8 mouse cellular contexts compared by ENCODE assay signal in the genomic region with DNA sequence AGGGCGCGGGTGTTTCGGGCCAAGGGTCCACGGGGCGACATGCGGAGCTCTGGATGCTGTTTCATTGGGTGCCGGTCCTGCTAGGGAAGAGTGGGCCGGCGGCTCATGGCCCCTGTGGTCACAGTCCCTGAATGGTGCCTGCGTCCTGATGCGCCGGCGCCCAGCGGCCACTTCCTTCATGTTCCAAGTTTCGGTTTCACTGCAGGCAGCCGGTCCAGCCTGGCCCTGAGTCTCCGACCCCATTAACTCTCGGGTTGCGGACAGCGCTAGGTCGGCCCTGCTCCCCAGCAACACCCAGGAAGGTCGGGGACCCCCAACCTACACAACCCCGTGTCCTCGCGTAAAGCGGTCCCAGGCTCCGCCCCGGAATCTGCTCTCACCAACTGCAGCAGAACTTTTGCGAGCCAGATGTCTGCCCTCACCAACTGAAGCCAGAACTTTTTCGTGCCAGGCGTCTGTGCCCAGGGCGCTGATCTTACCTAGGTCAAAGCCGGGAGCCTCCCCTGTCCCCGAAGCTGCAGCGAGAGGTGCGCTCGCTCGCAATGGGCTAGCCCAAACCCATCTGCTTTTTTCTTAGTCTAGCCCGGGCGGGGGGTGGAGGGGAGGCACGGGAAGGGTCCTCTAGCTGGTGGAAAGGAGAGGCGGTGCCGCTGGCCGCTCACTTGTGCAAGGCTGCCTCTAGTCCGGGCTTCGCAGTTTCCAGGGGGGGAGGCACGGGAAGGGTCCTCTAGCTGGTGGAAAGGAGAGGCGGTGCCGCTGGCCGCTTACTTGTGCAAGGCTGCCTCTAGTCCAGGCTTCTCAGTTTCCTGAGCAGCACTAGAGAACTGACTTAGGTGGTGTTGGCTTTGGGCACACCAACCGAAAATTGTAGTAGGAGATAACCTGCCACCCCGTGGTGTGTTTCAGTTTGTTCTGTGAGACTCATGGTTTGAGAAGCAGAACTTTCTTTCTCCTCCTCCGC. TPM values are rescaled to one million over a fixed set of nuclear protein-coding genes. Genes with fewer than 3 reads are reported as not detected.
DNase-seq lines count a peak whose midpoint lies in the region; ATAC-seq and TF ChIP-seq lines count a peak whose summit lies in the region.

No protein-coding gene starts in this region.

- 2% methylated on average over 53 of the region's 53 CpGs for WGBS in embryonic facial prominence, embryonic 11.5 days
- 4% methylated on average over 53 of the region's 53 CpGs for WGBS in intestine, postnatal 0 days
- WGBS in limb, embryonic 10.5 days: 2% methylated on average over 53 of the region's 53 CpGs
- WGBS in midbrain, embryonic 10.5 days: 2% methylated on average over 53 of the region's 53 CpGs

- DNase-seq in adrenal gland, adult 8-10 months: peak; percentile 71
- peak; percentile 36 for DNase-seq in embryonic facial prominence, embryonic 11.5 days (ENCODE audit: low spot score)
- peak; percentile 99 for DNase-seq in heart, adult 11 months
- peak; percentile 69 for DNase-seq in limb, embryonic 10.5 days (ENCODE audit: low spot score)
- peak; percentile 56 for DNase-seq in midbrain, embryonic 10.5 days (ENCODE audit: low spot score)
- DNase-seq in right cerebral cortex, postnatal 36 days (ENCODE audit: low spot score in 2 of 2): peak; percentile 9 to 12
- DNase-seq in yolk sac, embryonic 10.5 days (ENCODE audit: low spot score): peak; percentile 53

- peak overlapping the region; percentile 98 for H3K4me2 ChIP-seq in embryonic facial prominence, embryonic 11.5 days (ENCODE audit: low read depth, low read length)
- peak overlapping the region; percentile 83 for H3K4me2 ChIP-seq in intestine, postnatal 0 days (replicated peaks; ENCODE audit: low read depth)

- H3K4me1 ChIP-seq in embryonic facial prominence, embryonic 11.5 days (ENCODE audit: control insufficient read depth, insufficient read depth, low read length): no peaks in the 10 kb centered on the region; the same call in 1 of the 2 replicates
- peaks cover 4% of the 10 kb centered on the region; the same call in 1 of the 2 replicates for H3K4me1 ChIP-seq in intestine, postnatal 0 days (replicated peaks; ENCODE audit: control insufficient read depth, insufficient read depth, low read length)
- H3K4me1 ChIP-seq in limb, embryonic 10.5 days: peaks cover 42% of the 10 kb centered on the region
- peaks cover 40% of the 10 kb centered on the region for H3K4me1 ChIP-seq in midbrain, embryonic 10.5 days

- no peak overlapping the region for H3K27ac ChIP-seq in embryonic facial prominence, embryonic 11.5 days (replicated peaks; ENCODE audit: low read depth, low read length)
- peak overlapping the region; percentile 90 for H3K27ac ChIP-seq in intestine, postnatal 0 days (ENCODE audit: low read depth, low read length)
- H3K27ac ChIP-seq in limb, embryonic 10.5 days: peak overlapping the region; percentile 76
- peak overlapping the region; percentile 74 for H3K27ac ChIP-seq in midbrain, embryonic 10.5 days (replicated peaks)

- H3K9ac ChIP-seq in embryonic facial prominence, embryonic 11.5 days (replicated peaks; ENCODE audit: low read length): peak overlapping the region; percentile 54
- H3K9ac ChIP-seq in intestine, postnatal 0 days (ENCODE audit: low read depth, low read length): peak overlapping the region; percentile 77

- peak overlapping the region; percentile 50 for H3K4me3 ChIP-seq in embryonic facial prominence, embryonic 11.5 days (ENCODE audit: low read depth, low read length)
- peak overlapping the region; percentile 66 for H3K4me3 ChIP-seq in intestine, postnatal 0 days (ENCODE audit: low read depth, low read length)
- H3K4me3 ChIP-seq in limb, embryonic 10.5 days: peak overlapping the region; percentile 67
- peak overlapping the region; percentile 66 for H3K4me3 ChIP-seq in midbrain, embryonic 10.5 days

- H3K27me3 ChIP-seq in embryonic facial prominence, embryonic 11.5 days (ENCODE audit: control insufficient read depth, insufficient read depth, low read length): peaks cover 56% of the 10 kb centered on the region
- no peaks in the 10 kb centered on the region for H3K27me3 ChIP-seq in intestine, postnatal 0 days (replicated peaks; ENCODE audit: control insufficient read depth, insufficient read depth, low read length)
- peaks cover 80% of the 10 kb centered on the region for H3K27me3 ChIP-seq in limb, embryonic 10.5 days (ENCODE audit: low read depth, poor library complexity, severe bottlenecking)
- peaks cover 89% of the 10 kb centered on the region for H3K27me3 ChIP-seq in midbrain, embryonic 10.5 days (ENCODE audit: low read depth, poor library complexity, severe bottlenecking)

- no peak for ATAC-seq in embryonic facial prominence, embryonic 11.5 days (replicated peaks; ENCODE audit: insufficient number of reproducible peaks, low FRiP score, low TSS enrichment, low read depth)
- peak; percentile 36 for ATAC-seq in intestine, postnatal 0 days

- H3K9me3 ChIP-seq in embryonic facial prominence, embryonic 11.5 days (replicated peaks; ENCODE audit: control insufficient read depth, low read length): no peaks in the 10 kb centered on the region
- no peaks in the 10 kb centered on the region for H3K9me3 ChIP-seq in intestine, postnatal 0 days (ENCODE audit: control insufficient read depth)
- no peaks in the 10 kb centered on the region for H3K9me3 ChIP-seq in limb, embryonic 10.5 days (replicated peaks)
- H3K9me3 ChIP-seq in midbrain, embryonic 10.5 days (replicated peaks): no peaks in the 10 kb centered on the region

- H3K36me3 ChIP-seq in embryonic facial prominence, embryonic 11.5 days (replicated peaks; ENCODE audit: control insufficient read depth, insufficient read depth, low read depth, low read length): no peaks in the 10 kb centered on the region
- no peaks in the 10 kb centered on the region for H3K36me3 ChIP-seq in intestine, postnatal 0 days (ENCODE audit: control insufficient read depth, insufficient read depth)
- H3K36me3 ChIP-seq in limb, embryonic 10.5 days: no peaks in the 10 kb centered on the region
- no peaks in the 10 kb centered on the region for H3K36me3 ChIP-seq in midbrain, embryonic 10.5 days

- TF ChIP-seq CTCF in intestine, postnatal 0 days (IDR thresholded peaks at IDR 0.05; ENCODE audit: low read depth): no peak

RNA-seq across cellular contexts. Expression of gene Rnf213, which starts 2.3 kb away (rescaled TPM):
- total RNA-seq in adrenal gland, adult 8-10 months (2022): 10 to 100 TPM; 28.2 to 41.6 (median 36.2) TPM
- 1.7 and 1.8 TPM in 2 replicates for polyA plus RNA-seq in embryonic facial prominence, embryonic 11.5 days (2014; fragmentation: Nextera tagmentation; extraction: Ambion mirVana)
- 23.1 and 23.2 TPM in 2 replicates for polyA plus RNA-seq in intestine, postnatal 0 days (2015; fragmentation: Nextera tagmentation; extraction: Ambion mirVana)
- polyA plus RNA-seq in limb, embryonic 10.5 days (2016; fragmentation: Nextera tagmentation; extraction: Ambion mirVana): 1.8 and 2.4 TPM in 2 replicates
- polyA plus RNA-seq in midbrain, embryonic 10.5 days (2016; fragmentation: Nextera tagmentation; extraction: Ambion mirVana): 0.97 and 1.0 TPM in 2 replicates

RNA-seq across cellular contexts. Expression of gene Slc26a11, which starts 35.2 kb away (rescaled TPM):
- 10 to 100 TPM in 2 of 4 experiments, 1 to 10 TPM in 2; 9.0 to 10.2 (median 9.9) TPM for total RNA-seq in adrenal gland, adult 8-10 months (2022)
- polyA plus RNA-seq in embryonic facial prominence, embryonic 11.5 days (2014; fragmentation: Nextera tagmentation; extraction: Ambion mirVana): 5.5 and 7.1 TPM in 2 replicates
- polyA plus RNA-seq in intestine, postnatal 0 days (2015; fragmentation: Nextera tagmentation; extraction: Ambion mirVana): 6.7 and 7.7 TPM in 2 replicates
- polyA plus RNA-seq in limb, embryonic 10.5 days (2016; fragmentation: Nextera tagmentation; extraction: Ambion mirVana): 8.9 and 9.4 TPM in 2 replicates
- polyA plus RNA-seq in midbrain, embryonic 10.5 days (2016; fragmentation: Nextera tagmentation; extraction: Ambion mirVana): 7.1 and 7.4 TPM in 2 replicates

RNA-seq across cellular contexts. Expression of gene Sgsh, which starts 35.2 kb away (rescaled TPM):
- 10 to 100 TPM; 21.9 to 28.3 (median 24.9) TPM for total RNA-seq in adrenal gland, adult 8-10 months (2022)
- 4.5 and 6.2 TPM in 2 replicates for polyA plus RNA-seq in embryonic facial prominence, embryonic 11.5 days (2014; fragmentation: Nextera tagmentation; extraction: Ambion mirVana)
- polyA plus RNA-seq in intestine, postnatal 0 days (2015; fragmentation: Nextera tagmentation; extraction: Ambion mirVana): 7.7 and 8.3 TPM in 2 replicates
- 6.5 and 8.1 TPM in 2 replicates for polyA plus RNA-seq in limb, embryonic 10.5 days (2016; fragmentation: Nextera tagmentation; extraction: Ambion mirVana)
- 6.4 and 6.5 TPM in 2 replicates for polyA plus RNA-seq in midbrain, embryonic 10.5 days (2016; fragmentation: Nextera tagmentation; extraction: Ambion mirVana)

Comparison
In these comparisons a context has a peak if more than half of its experiments do, and no peak if none do; other contexts are left out.
1. DNase-seq: peak in every context shown above with its lines; median percentile 99 in heart, adult 11 months; 71 in adrenal gland, adult 8-10 months; 69 in limb, embryonic 10.5 days; 56 in midbrain, embryonic 10.5 days; 53 in yolk sac, embryonic 10.5 days; 36 in embryonic facial prominence, embryonic 11.5 days; 10 in right cerebral cortex, postnatal 36 days.